Mouse (Mus musculus) erythroid progenitor cell, adult 5-6 weeks (primary cell): ENCODE results near the gene Lipi. TPM values are rescaled to one million over a fixed set of nuclear protein-coding genes. Genes with fewer than 3 reads are reported as not detected.

Source experiments
- ATAC-seq: replicated peaks from 2 replicates; pipeline ENCODE4 v1.8.0; 2016; ENCODE audit warnings: moderate number of reproducible peaks, mild to moderate bottlenecking, moderate TSS enrichment, inconsistent platforms; ENCODE audit not compliant: poor library complexity, low FRiP score, severe bottlenecking
- total RNA-seq, 2 experiments: library from RNA; stranded (forward) in 1 of 2; stranded (reverse) in 1 of 2; fragments of 150-400 nt in 1 of 2; fragments of 186-747, 209-891 nt in 1 of 2; gene quantifications; 2 replicates each; pipeline versions ENCODE4 v1.2.3 to v1.2.4; 2015 to 2017; ENCODE audit warnings: low replicate concordance in 2 of 2

The Lipi gene
- total RNA-seq (2015; ENCODE audit: low replicate concordance) (not detected in 2 replicates), total RNA-seq (2017; ENCODE audit: low replicate concordance) (not detected in 2 replicates)

GRCm38 (mm10) chr16:75585961-75586360, at the start of gene Lipi:
Lipi (minus strand) TSS chr16:75586061.
- no peak for ATAC-seq

DNA sequence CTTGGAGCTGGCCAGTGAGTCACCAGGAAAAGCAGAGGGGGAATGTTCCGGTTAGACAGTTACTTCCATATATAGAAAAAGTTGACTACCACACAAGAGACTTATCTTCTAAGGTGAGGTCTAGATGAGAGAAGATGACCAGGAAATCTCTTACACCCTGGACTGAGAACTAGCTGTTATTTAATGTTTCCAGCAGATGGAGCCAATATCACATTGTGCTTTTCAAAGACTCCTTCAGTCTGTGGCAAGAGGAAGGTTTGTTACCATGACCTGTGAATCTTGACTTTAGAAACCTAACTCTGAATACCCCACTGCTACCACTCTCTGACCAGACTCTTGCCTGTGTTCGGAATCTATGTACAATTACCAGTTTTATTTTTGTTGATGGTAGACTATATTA, 42.0 kb upstream of the Lipi start:
- no peak for ATAC-seq

- ATAC-seq: no peak
Measured at GRCm38 (mm10) chr16:75617651-75618349, 31.9 kb upstream of the Lipi start.

GRCm38 (mm10) chr16:75612561-75612960, 26.7 kb upstream of the Lipi start:
- ATAC-seq: no peak

- ATAC-seq: no peak
Measured at GRCm38 (mm10) chr16:75606415-75606814, 20.6 kb upstream of the Lipi start.

DNA sequence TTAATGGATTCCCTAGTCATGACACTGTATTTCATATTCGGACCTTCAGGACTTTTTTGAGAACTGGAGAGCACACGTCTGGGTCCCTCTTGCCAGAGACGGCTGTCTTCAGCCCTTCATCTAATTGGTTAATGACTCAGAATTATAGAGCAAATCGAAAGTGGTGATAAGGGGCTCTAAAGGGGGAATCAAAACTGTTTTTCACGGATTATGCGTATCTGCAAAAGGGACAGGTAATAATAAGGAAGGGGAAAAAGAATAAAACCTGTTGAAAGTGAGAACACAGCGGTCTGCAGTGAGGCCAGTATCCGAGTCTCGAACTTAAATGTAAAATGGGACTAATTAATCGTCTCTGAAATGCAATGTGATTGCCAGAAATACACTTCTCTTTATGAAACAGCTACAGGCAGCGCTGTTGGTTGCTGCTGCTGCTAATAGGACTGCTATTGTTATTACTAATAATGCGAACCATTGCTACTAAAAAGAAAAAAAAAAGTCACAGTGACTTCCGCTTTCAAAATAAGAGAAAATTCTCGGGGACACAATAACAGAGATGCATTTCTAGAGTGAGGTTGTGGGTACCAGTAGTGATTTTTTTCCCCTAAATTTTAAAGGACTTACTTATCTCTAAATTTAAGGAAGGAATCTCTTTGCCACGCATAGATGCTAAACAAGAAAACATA, 7.8 kb upstream of the Lipi start:
- no peak for ATAC-seq

DNA sequence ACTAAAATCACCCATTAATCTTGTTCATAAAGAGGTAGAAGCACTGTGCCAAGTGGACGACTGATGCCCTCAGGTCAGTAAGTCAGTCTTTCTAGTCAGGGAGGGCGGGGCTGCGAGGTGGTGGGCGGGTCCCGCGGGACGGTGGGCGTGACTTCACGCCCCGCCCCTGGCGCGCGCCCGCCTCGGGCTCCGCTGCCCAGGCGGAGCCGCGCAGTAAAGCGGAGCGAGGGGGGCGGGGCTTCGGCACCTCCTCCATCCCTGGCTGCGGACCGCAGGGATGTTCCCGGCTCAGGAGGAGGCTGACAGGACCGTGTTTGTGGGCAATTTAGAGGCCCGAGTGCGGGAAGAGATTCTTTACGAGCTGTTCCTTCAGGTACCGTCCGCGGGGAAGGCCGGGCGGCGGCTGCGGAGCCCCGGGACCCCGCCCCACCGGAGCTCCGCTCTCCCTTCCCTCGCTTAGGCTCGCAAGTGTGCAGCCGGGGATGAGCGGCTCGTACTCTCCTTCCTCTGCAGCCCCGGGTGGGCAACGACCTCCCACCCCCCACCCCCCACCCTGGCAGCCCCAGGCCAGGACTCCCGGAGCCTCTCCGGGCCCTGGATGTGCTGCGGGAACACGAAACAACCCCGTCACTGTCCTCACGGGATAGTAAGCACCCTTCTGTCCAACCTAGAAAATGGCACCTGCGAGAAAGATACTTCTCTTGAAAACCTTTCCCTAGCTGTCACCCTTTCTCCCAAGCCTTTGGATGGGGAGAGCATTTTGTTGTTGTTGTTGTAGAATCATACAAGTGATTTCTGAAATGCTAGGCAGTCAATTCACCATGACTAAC, 7.0 kb upstream of the Lipi start, which contains the start of gene Rbm11:
Gene Rbm11 (plus strand): TSS at position 174 of the 830 bp plus-strand sequence.
- ATAC-seq: peak; percentile 93

DNA sequence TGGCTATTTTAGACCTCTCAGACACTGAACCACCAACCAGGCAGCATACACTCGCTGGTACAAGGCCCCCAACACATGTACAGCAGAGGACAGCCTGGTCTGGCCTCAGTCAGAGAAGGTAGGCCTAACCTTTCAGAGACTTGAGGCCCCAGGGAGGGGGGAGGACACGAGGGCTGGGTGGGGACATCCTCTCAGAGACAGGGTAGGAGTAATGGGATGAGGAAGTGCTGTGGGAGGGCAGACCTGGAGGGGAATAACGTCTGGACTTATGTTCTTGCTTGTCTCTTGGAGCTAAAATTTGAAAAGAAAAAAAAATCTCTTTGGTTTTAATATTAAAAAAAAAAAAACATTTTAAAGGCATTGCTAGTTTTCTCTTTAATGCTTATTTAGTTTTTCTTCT, 605 bp upstream of the Lipi start:
- no peak for ATAC-seq

- no peak for ATAC-seq
Measured at GRCm38 (mm10) chr16:75582279-75582678, 3.6 kb downstream of the Lipi start.

GRCm38 (mm10) chr16:75562910-75563309, 23.0 kb downstream of the Lipi start:
- ATAC-seq: no peak

GRCm38 (mm10) chr16:75545310-75545709, 40.6 kb downstream of the Lipi start:
- ATAC-seq: no peak

DNA sequence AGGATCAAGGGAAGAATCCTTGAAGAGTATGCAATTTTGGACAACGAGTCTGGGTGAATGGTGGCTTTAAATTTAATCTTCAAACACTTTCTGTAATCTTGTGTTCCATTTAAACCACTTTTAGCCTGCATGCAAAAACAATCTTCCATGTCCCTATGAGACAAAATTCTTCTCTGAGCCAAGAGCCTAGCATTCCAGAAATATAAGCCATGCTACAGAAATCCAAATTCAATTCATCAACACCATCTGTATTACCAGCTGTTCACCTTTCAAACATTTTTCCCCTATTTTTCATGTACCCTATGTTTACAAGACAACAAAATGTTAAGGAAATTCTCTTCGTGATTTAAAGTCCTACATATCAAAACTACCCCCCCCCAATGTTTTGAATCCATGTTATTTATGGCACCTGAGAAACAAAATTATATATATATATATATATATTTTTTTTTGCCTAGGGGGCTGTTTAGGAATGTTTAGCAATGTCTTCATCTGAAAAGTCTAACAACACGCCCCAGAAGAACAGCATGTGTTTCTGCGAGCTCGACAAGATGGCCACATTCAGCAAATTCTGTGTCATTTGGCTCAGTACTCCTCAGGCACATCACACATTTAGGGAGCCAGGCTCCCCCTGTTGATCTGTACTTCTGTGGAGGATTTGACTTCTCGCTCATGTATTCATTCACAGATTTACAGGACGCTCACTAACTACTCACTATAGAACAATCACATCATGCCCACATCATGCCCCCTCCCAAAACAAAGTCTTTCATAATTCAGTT, 47.9 kb downstream of the Lipi start:
- no peak for ATAC-seq

DNA sequence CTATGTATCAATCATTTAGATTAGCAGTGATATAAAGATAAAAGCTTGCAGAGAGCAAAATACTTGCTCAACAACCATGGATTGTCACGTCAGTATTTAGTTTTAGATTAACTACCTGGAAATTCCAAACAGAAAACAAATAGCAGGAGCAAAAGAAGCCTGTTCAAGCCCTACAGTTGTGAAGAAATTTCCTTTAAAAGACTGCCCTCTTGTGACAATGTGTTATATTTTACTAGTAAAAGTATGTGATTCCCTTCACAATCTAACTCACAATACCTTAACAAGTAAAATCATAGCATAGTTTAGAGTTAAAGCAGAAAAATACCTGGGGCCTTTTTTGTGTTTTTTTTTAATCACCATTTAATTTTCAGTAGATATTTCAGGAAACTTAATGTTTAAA, 54.2 kb downstream of the Lipi start:
- ATAC-seq: no peak

DNA sequence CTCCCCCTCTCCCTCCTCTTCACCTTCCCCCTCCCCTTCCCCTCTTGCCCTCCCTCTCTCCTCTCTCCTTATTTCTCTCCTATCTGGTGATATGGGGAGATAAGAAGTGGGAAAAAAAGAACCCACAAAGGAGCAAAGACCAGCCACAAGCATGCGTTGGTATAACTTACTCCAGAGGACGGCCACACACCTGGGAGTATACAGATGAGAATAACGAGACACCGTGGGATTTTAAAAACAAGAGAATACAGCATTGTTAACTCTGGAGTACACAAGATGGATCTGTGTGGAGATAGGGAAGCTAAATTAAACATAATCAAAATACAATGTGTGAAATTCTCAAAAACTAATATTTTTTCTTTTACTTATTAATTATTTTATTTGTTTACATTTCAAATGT, 89.3 kb downstream of the Lipi start:
- no peak for ATAC-seq

Other genes starting within 250 kb of the Lipi start
- gene Rbm11, start 6.8 kb upstream of the Lipi start, total RNA-seq (2015; ENCODE audit: low replicate concordance): not detected in 2 replicates
- not detected in 2 replicates for gene Rbm11, start 6.8 kb upstream of the Lipi start, total RNA-seq (2017; ENCODE audit: low replicate concordance)
- gene Hspa13, start 181.0 kb upstream of the Lipi start, total RNA-seq (2015; ENCODE audit: low replicate concordance): 7.2 and 10.5 TPM in 2 replicates
- 9.0 and 10.9 TPM in 2 replicates for gene Hspa13, start 181.0 kb upstream of the Lipi start, total RNA-seq (2017; ENCODE audit: low replicate concordance)